Mouse (Mus musculus) kidney, adult 18-20 months (tissue): ENCODE results near the gene Tpd52l1.
"Not testable (repeated sequence)": the region's sequence is repeated elsewhere in the genome, so short reads cannot be mapped to it uniquely, and the experiment has no call there.

Experiments
- DNase-seq: peaks from one replicate; pipeline ENCODE4 v3.0.0; 2021

Tpd52l1 gene

DNA sequence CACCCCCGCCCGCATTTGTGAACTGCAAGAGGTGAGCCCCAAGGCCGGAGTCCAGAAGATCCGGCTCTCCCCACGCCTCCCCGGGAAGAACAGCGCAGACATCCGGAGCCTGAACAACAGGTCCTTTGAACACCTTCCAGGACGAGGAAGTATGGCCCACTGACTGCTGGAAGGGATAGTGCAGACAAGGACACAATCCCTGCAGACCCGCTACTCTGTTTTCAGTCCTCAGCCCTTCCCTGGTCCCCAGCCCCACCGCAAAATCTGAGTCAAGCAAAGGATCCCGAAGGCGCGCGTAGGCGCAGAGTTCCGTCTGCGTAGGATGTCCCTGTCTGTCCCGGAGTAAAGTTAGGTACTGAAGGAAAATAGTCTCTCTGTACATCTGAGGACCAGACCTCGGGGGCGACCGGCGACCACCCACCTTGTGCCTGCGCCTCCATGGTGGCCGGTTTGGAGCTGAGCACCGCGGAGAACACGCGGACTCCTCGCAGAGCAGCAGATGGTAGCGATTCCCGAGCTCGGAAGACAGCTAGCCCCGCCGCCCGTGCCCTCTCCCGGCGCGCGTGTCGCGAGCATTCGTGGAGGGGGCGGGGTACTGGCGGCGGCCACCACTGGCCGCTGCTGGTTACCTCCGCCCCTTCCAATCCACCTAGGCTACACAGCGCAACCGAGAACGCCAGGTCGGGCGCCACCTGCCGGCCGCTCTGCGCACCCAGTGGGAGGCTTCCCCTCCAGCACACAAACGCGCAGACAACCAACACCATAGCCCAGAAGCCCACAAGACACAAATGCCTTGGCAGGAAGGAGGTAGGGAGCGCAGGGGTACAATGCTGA lies at the start of gene Tpd52l1:
Tpd52l1 (minus strand) TSS at position 668 of the 834 bp plus-strand sequence.
- peak; percentile 86 for DNase-seq

DNA sequence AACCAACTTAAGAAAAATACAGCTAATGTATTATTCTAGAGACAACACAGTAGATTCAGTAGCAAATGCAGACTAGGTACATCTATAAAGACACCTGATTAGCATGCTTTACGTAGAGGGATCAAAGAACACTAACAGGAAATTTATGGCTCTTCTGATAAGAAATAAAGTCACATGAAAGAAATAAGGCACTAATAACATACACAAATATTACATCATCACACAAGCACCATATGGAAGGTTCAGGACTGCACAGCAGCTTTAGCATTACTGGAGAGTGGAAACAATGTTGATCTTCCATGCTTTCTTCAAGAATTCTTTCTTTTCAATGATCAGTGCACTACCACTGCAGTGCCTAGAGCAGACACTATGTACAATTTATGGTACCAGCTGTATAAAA lies 48.5 kb upstream of the Tpd52l1 start:
- no peak for DNase-seq

DNA sequence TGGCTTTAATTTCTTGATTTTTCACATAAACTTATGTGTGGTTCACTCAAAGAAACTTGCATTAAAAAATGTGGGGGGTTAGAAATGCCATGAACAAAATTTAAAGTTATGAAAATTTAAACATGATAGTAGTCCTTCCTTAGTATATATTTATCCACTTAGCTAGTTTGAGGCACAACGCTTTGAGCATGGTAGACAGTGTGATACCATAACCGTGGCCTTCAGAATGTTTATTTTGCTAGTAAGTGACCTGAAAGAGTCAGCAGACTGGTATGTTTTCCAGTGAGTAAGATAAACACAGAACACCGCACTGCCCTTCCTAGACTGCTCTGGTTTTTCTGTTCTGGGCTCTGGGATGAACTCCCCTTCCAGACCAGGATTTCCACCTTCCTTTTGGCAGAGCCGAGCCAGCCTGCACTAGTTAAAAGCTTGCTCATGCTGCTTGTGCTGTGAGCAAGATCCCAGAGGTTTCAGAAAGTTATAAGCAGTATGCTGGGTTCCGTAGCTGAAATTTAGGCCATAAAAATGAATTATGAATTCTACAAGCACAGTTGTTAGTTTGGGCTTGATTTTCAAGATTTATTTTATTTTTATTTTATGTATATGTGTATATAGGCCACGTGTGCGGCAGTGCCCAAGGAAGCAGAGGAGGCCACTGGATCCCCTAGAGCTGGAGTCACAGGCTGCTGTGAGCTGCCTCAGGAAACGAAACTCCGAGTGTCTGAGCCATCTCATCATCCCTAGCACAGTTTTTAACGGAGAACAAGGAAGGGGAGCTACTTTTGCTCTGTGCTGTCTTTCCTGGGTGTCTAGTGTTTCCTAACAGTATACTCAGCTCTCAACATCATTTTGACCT lies 21.5 kb upstream of the Tpd52l1 start:
- no peak for DNase-seq

DNA sequence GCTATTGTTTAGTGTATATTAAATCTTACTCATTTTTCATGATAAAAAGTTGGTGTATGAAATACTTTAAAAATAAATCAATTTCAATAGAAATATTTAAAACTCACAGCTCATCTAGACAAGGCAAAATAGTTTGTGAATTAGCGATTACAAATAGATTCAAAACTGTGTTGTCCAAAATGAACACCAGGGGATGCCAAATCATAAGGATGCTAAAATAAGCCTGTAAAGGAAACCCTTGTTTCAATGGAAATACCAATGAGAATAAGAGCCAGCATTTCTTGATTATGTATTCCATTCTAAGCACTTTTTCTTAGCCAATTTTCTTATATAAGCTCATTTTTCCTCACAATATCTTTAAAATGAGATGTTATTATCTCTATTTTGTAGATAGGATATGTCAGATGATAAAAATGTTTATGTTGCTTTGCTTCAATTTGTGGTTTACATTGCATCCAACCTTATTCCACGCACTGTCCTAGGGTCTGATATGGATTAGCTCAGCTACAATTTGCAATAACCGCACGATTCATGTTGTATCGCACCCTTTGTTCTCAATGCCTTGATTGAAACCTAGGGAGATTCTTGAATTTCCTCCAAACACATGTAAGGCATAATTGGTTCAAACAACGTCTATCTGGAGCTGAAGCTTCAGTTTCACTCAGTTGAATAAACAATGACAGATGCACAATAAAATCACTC lies 20.2 kb upstream of the Tpd52l1 start:
- no peak for DNase-seq

DNA sequence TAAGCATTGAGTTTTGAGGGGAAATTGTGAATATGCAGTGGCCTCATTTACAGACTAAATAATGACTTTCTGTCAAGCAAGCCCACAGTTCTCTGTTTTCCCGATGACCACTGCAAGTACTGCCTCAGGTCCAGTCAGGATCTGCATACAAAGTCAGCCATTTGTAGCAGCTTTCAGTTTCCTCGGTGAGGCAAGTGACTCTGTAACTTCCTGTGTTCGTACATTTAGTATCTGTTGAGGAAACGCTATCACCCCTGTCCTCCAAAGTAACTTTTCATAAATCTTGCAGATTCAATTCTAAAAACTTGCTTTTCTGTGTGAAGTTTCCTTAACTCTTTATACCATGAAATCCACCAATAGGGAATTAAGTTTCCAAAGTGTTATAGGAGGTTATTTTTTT lies 19.7 kb upstream of the Tpd52l1 start:
- DNase-seq: no peak

DNA sequence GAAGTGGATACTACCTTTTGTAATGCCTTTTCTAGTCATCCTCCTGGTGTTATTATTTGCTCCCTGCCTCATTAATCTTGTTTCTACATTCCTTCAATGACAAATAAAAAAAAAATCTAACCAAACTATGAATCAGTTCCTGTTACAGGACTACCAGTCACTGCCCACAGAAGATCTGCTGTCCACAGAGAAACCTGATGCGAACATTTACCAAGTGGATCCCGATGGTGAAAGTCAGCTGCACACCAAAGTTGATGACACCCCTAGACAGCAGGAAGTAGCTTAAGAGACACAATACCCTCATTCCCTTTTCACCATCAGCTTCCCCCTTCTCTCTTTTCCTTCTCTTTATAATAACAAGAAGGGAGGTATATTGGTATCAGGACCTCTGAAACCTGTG lies 17.3 kb upstream of the Tpd52l1 start:
- DNase-seq: no peak

DNA sequence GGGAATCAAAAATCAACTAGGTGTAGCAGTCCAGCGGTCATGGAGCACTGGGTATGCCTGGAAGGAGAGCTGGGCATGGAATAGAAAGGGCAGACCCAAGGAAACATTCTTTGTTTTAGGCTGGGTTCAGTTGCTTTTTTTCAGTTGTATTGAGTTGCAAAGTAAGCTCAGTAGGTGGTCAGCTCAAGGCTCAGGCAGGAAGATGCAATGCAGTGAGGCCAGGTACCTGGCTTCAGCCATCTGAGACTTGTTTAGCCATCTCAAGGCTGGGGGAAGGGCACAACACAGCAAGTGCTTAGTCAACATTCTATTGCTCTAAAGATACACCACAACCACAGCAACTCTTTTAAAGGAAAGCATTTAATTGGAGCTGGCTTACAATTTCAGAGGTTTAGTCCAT lies 11.0 kb upstream of the Tpd52l1 start:
- no peak for DNase-seq

DNA sequence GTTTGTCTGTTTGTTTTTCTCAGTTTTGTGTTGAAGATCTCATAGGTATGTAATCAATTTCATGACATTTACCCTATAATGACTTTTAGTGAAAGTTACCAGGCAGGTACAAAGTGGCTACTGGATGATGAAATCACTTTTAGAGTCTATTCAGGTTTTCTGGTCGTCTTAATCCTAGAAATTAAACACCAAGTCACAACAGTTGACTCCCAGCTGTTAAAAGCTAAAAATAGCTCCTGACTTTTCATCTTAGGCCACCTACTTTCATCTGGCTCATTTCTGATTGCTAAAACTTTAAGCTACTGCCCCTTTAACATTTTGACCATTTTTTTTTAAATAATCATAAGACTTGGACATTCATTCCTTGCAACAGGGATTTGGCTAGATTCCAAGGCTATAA lies 1.3 kb upstream of the Tpd52l1 start:
- DNase-seq: no peak

DNA sequence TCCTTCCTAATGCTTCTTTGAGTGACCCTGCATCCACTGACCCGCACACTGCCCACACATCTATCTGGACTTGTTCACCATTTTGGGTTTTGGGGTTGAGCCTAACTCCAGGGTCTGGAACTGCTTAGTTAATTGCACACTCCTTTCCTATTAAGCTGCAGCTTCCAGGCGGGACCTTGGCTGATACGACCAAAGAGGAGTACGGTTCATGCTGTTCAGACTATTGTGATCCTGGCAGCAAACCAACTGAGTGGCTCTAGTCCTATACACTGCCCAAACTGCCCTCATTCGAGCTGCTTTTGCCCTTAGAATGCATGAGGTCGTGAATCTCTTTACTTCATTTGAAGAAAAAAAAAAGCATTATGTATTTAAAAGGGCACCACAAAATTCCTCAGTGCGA lies 1.6 kb downstream of the Tpd52l1 start:
- DNase-seq: no peak

DNA sequence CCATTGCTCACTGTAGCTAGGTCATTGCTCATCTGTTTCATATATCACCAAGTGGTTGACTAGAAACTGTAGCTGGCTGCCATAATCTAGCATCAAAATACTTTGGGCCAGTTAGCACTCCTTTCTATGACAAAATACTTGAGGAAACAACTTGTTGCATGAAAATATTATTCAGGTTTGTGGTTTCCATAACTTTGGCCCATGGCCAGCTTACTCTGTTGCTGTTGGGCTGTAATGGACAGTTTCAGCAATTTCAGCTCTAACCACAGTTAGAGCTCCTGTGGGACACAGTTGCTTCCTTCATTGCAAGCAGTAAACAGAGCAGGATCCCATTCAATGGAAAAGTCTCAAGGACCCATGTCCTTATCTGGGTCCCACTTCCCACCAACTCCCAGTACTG lies 4.3 kb downstream of the Tpd52l1 start:
- DNase-seq: no peak

DNA sequence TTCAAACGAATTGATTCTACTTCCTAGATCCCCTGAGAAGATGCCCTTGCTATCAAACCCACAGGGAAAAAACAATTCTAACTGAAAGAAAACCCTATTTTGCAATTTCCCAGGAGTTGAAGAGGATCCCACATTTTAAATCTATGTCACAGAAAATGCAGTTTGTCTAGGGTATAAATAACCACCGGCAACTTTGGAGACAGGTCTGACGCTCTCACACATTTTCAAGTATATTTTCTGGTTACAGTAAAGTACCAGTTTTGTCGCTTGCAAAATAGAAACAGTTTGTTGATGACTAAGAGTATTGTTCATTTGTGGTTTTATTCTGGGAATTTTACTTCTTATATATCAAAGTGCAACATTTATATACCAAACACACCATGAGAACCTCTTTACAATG lies 9.7 kb downstream of the Tpd52l1 start:
- no peak for DNase-seq

DNA sequence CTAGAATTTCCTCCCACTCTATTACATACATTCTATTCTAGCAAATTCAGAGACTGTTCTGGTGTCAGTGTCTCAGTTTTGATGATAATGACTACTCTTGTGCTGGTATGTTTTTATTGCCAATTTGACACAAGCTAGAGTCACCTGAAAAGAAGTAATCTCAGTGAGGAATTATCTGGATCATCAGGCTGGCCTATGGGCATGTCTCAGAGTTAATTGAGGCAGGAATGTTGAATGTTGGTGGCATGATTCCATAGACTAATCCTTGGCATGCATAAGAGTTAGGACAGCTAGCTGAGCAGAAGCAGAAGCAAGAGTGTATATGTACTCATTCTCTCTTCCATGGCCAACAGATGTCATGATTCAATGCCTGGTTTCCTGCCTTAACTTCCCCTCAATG lies 27.8 kb downstream of the Tpd52l1 start:
- no peak for DNase-seq

DNA sequence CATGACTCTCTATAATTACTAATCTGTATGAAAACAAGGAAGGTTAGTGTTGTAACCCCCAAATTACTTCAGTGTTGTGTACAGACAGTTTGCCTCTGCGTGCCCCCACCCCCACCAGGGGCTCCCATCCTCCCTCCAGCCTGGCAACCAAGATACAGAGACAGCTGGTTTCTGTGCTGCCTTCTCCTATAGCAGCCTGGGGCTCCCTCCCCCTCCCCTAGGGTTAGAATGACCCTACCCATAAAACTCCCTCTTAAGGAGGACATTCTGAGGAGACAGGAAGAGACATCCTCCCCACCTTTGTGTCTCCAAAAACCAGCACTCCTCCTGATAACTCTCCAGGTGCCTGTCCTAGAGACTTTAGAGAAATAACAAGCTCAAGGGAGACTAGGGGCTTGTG lies 52.8 kb downstream of the Tpd52l1 start:
- no peak for DNase-seq

DNA sequence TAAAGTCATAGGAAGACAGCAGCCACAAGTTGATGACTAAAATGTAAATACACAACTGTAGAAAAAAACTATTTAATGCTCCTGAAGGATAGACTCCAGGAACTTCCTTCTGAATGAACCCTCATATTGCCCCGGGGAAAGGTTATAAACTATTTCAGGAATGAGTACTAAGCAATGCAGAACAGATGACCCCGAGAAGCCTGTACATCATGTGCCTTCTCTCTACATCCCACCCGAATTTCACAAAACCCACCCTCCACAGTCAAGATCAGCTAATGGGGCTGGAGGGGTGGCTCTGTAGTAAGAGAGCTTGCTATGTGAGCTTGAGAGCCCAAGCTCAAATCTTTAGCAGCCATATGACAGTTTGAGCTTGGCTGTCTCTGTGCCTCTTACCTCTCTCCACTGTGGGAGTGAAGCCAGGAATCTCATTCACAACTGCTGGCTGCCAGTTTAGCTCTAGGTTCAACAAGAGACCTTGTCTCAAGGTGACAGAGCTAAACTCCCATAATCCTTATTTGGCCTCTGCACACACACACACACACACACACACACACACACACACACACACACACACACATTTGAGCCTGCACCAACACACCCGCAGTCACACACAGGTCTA lies 54.9 kb downstream of the Tpd52l1 start:
- DNase-seq: peak; percentile 27

DNA sequence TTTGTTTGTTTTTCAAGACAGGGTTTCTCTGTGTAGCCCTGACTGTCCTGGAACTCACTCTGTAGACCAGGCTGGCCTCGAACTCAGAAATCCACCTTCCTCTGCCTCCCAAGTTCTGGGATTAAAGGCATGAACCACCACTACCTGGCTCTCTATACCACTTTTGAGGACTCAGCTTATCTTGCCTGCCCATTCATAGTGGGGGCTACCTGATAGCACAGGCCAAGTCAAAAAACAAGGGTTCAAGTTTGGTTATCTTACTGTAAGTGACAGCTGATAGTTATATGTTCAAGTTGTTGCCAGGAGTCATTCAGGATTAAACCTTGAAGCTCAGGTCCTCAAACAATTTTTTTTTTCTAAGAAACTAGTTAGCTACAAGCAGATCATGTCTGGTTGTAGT lies 57.2 kb downstream of the Tpd52l1 start:
- DNase-seq: not testable (repeated sequence)

DNA sequence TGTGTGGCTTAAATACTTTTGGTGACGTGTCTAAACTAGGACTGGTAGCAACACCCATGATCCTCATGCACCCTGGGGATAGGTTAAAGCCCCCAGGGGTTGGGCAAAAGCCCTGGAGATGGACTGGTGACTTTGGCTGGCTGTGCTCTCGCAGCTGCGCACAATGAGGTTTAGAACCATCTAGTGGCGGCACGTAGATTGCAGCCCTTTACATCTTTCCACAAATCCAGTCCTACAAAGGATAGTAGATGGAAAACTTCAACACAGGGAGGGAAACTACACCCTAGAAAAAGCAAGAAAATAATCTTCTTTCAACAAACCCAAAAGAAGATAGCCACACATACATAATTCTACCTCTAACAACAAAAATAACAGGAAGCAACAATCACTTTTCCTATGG lies 75.6 kb downstream of the Tpd52l1 start:
- DNase-seq: not testable (repeated sequence)

DNA sequence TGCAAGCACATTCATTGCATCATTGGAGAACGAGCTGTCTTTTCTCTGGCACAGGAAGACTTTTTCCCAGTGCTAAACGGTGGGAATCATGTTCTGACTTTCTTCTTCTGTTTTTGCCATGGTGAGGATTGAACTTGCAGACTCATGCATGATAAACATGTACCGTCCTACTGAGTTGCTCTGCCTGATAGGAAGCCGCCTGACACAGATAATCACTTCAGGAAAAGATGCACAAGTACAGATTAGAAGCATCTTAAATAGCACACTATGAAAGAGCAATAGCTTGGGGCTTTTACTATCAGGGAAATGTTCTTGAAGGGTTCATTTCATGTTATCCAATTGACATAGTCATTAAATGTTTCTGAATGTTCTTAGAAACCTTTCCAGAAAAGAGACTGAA lies 86.0 kb downstream of the Tpd52l1 start:
- DNase-seq: no peak

DNA sequence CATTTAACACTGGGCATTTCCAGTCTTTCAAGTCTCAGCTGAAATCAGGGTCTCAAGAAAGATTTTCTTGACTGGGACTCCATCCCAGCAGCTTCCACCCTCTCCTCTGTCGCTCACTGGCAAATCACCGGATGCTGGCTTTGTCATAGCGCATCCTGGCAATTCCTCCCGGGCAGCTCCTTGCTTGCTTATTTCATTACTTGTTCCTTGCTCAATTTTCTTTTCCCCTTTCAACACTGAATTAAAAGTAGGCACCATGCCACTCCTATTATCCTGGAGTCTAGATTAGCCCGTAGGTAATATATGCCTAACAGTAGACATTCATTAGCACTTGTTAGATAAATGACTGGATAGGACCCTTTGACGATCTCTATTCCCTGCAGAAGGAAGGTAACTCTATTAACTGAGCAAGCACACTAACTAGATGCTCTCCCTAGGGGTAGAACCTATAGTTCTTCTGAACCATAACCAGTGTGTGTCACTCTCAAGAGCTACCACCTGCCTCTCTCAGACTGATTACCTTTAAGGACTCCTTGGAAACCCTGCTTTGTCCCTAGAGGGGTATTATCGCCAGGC lies 90.8 kb downstream of the Tpd52l1 start:
- DNase-seq: no peak

DNA sequence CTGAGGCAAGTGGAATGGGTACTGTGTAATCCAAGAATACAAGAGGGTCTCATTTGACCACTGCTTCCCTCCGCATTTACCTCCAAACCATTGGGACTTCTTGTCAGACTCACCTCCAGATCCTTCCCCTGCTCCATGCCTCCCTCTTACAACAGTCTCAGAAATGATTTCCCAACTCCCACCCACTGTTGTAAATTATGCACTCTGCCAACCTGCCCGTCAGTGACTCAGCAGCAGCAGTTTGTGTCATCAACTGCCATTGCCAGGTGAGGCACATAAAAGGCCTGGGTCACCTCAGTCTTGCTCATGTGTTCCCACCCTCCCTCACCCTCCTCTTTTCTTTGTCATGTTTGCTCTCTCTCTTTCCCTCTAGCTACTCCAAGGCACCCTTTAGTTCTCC lies 91.6 kb downstream of the Tpd52l1 start:
- DNase-seq: no peak

DNA sequence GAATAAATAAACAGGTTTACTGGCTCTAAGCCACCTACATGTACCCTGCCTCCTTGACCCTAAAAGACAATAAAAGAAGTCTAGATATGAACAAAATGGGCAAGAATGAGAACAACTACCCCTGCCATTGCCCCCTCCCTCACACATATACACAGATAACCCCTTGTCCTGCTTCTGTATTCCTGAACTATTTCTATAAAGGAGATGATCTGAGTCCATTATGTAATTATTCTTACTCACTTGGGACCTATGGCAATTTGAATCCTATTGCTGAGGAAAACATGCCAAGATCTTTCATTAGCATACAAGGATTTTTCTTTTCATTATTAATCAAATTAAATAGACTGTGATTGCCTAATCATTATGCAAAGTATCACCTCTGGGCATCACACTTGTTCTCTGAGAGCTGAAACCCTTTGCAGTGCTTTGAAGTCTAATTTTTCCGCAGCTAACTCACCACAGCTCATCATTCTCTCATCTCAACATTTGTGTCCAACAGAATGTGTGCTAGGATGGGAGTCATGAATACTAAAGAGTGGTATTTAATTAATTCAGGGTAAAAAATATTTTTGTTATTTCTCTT lies 92.8 kb downstream of the Tpd52l1 start:
- DNase-seq: no peak

DNA sequence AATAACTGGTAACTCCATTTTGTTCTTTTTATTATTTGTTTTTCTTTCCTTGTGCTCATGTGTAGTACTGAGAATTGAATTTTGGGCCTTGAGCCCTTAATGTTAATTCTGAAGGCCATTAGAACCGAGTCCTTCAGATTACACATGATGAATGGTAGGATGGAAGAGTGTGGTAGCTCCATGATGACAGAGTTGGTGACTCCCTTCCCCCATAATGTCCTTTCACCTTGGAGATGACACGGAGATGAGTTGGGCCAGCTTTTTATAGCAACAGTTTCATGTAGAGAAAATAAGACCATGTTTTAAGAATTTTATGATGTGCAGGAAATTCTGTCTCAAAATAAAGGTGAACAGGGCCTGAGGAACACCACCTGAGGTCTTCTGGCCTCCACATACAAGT lies 94.7 kb downstream of the Tpd52l1 start:
- no peak for DNase-seq

DNA sequence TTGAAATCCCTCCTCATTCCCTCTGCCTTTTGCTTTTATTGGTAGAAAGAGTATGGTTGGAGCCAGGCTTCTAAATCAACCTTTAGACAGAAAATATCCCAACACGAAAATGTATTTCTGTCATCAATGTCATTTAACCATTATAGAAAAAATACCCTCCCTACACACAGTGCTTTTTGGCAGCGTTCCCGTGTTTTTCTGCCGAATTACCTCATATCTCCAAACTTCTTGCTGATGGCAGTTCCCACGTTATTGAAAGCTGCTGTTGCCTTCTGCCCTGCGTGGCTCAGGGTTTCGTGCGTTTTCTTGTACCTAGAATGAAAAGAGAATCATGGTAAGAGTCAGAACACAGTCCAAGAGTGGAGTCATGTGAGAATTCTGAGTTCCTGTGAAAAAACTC lies 99.4 kb downstream of the Tpd52l1 start:
- DNase-seq: no peak
